Mouse (Mus musculus) midbrain, embryonic 16.5 days (tissue): ENCODE measurements around the gene Tuba1c. TPM values are rescaled to one million over a fixed set of nuclear protein-coding genes. Genes with fewer than 3 reads are reported as not detected.
"Not testable (repeated sequence)": the region's sequence is repeated elsewhere in the genome, so short reads cannot be mapped to it uniquely, and the experiment has no call there.

Source experiments
- ATAC-seq: fragments of 200-750 bp; cut with Nextera tagmentation; 2 replicates; pipeline ENCODE4 v1.8.0; 2017; ENCODE audit warnings: moderate TSS enrichment
- H3K27ac ChIP-seq: fragments of 300-500 bp; sonication (generic); 2 replicates; pipeline ENCODE4 v1.5.1; 2014; ENCODE audit warnings: mild to moderate bottlenecking, low read length, mixed read lengths
- H3K27me3 ChIP-seq: fragments of 300-500 bp; sonication (generic); 2 replicates; pipeline ENCODE4 v1.6.1; 2014; ENCODE audit warnings: low read depth, low read length, mixed read lengths; ENCODE audit not compliant: control insufficient read depth, insufficient read depth
- H3K36me3 ChIP-seq: fragments of 300-500 bp; sonication (generic); 2 replicates; pipeline ENCODE4 v1.6.1; 2014; ENCODE audit warnings: mild to moderate bottlenecking, low read length, moderate library complexity, mixed read lengths; ENCODE audit not compliant: control insufficient read depth, insufficient read depth
- H3K4me1 ChIP-seq: fragments of 300-500 bp; sonication (generic); 2 replicates; pipeline ENCODE4 v1.6.1; 2014; ENCODE audit warnings: mild to moderate bottlenecking, low read length, mixed read lengths; ENCODE audit not compliant: control insufficient read depth, insufficient read depth
- H3K4me2 ChIP-seq: fragments of 300-500 bp; sonication (generic); 2 replicates; pipeline ENCODE4 v1.6.1; 2014; ENCODE audit warnings: mild to moderate bottlenecking, low read length, mixed read lengths
- H3K4me3 ChIP-seq: fragments of 300-500 bp; sonication (generic); 2 replicates; pipeline ENCODE4 v1.5.1; 2014; ENCODE audit warnings: low read depth, mild to moderate bottlenecking, low read length, moderate library complexity, mixed read lengths
- H3K9ac ChIP-seq: fragments of 300-500 bp; sonication (generic); 2 replicates; pipeline ENCODE4 v1.6.1; 2014; ENCODE audit warnings: low read depth, low read length, mixed read lengths
- H3K9me3 ChIP-seq: fragments of 300-500 bp; sonication (generic); replicated peaks from 2 replicates; pipeline ENCODE4 v1.6.1; 2014; ENCODE audit warnings: mild to moderate bottlenecking, low read length, mixed read lengths; ENCODE audit not compliant: control insufficient read depth, poor library complexity, severe bottlenecking
- WGBS: fragments of 180-500 bp; shearing (Covaris S2); extraction: QIAGEN DNeasy Blood & Tissue Kit; methylation state at CpG from one replicate; pipeline ENCODE4 v1.1.7; 2014; 5-methylcytosine and 5-hydroxymethylcytosine counted together
- polyA plus RNA-seq: library from polyadenylated mRNA; unstranded; fragments of >200 nt; fragmentation: Nextera tagmentation; extraction: Ambion mirVana; gene quantifications from 2 replicates; pipeline ENCODE4 v1.2.1, GENCODE M21; 2015

Tuba1c gene
- polyA plus RNA-seq, 1 experiment from 2014 or later, result 11.6 TPM

GRCm38 (mm10) chr15:99039996-99040919, 10.6 kb downstream of the Tuba1c start:
- no peaks in the 10 kb centered on the region for H3K9me3 ChIP-seq
- H3K4me1 ChIP-seq, result no peaks in the 10 kb centered on the region; the same call in 1 of the 2 replicates
- 70% methylated on average over 26 of the region's 26 CpGs for WGBS
- H3K36me3 ChIP-seq, result no peaks in the 10 kb centered on the region
- H3K27ac ChIP-seq, result no peak overlapping the region
- no peak for ATAC-seq
- H3K9ac ChIP-seq, result no peak overlapping the region
- H3K4me2 ChIP-seq, result no peak overlapping the region
- H3K4me3 ChIP-seq, result no peak overlapping the region
- no peaks in the 10 kb centered on the region for H3K27me3 ChIP-seq

DNA sequence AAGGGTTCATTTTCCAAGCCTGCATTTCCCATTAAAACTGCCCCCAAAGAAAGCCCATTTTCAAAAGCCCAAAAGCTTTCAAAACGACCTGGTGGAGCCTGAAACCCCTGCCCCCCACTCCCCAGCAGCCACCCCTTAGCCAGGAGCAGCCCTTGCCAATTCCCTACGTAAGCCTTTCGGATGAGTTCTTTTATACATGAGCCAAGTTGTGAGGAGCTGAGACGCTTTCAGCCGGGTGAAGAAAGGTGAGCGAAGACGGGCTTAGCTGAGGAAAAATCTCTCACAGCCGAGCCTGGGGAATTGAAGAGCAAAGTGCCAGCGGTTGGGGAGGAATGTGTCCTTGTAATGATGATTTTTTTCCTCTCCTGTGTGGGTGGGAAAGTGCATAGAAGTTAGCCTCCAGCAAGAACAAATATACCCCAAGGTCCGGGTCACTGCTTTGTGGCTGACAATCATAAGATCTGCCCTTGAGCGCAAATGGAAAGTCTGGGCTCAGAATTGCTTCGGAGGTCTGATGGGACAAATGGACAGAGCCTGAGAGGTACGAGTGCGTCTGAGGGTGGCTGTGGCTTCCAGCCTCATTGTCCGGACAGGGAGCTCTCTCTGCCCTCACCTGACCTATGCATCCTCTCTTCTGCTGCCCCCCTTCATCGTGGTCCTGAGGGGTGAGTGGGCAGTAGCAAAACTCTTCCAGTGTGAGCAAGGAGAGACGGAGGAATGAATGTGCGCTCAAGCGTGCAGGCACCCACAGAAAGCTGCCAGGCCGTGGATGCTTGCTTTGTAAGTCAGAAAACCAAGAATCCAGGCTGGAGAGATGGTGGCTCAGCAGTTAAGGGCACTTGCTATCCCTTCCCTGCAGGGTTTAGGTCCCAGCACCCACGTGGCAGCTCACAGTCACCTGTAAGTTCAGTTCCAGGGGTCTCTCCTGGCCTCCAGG, 11.5 kb downstream of the Tuba1c start:
- Histone ChIP-seq H3K9me3 (no peaks in the 10 kb centered on the region), H3K9ac (peak overlapping the region; percentile 37; the same call in 1 of the 2 replicates), H3K4me2 (peak overlapping the region; percentile 13; the same call in 1 of the 2 replicates), H3K4me1 (no peaks in the 10 kb centered on the region; the same call in 1 of the 2 replicates), H3K4me3 (no peak overlapping the region), H3K27ac (no peak overlapping the region), H3K36me3 (no peaks in the 10 kb centered on the region), H3K27me3 (no peaks in the 10 kb centered on the region)
- ATAC-seq, result no peak
- WGBS, result 38% methylated on average over 21 of the region's 21 CpGs

- no peaks in the 10 kb centered on the region for H3K27me3 ChIP-seq
- 79% methylated on average over 5 of the region's 5 CpGs for WGBS
These were observed 12.6 kb downstream of the Tuba1c start for GRCm38 (mm10) chr15:99042334-99042733.

GRCm38 (mm10) chr15:99044854-99045253, 15.2 kb downstream of the Tuba1c start:
- WGBS, result 67% methylated on average over 3 of the region's 3 CpGs
- ATAC-seq, result no peak
- no peak overlapping the region for H3K4me3 ChIP-seq

More at GRCm38 (mm10) chr15:99042334-99042733, 12.6 kb downstream of the Tuba1c start:
- H3K36me3 ChIP-seq, result no peaks in the 10 kb centered on the region
- no peak overlapping the region for H3K4me2 ChIP-seq
- H3K9me3 ChIP-seq, result no peaks in the 10 kb centered on the region
- H3K27ac ChIP-seq, result no peak overlapping the region
- H3K4me3 ChIP-seq, result no peak overlapping the region
- no peak for ATAC-seq
- no peaks in the 10 kb centered on the region; the same call in 1 of the 2 replicates for H3K4me1 ChIP-seq
- H3K9ac ChIP-seq, result no peak overlapping the region

GRCm38 (mm10) chr15:99045734-99046133, 16.0 kb downstream of the Tuba1c start:
- not testable (repeated sequence) for H3K27me3 ChIP-seq, H3K9ac ChIP-seq, H3K4me1 ChIP-seq, H3K9me3 ChIP-seq, H3K4me3 ChIP-seq, H3K36me3 ChIP-seq, ATAC-seq, H3K27ac ChIP-seq, H3K4me2 ChIP-seq
- WGBS, result 76% methylated on average over 6 of the region's 6 CpGs

More at GRCm38 (mm10) chr15:99044854-99045253, 15.2 kb downstream of the Tuba1c start:
- Histone ChIP-seq H3K4me2 (no peak overlapping the region), H3K9ac (no peak overlapping the region), H3K27me3 (no peaks in the 10 kb centered on the region), H3K36me3 (no peaks in the 10 kb centered on the region), H3K4me1 (no peaks in the 10 kb centered on the region; the same call in 1 of the 2 replicates), H3K27ac (no peak overlapping the region), H3K9me3 (no peaks in the 10 kb centered on the region)

DNA sequence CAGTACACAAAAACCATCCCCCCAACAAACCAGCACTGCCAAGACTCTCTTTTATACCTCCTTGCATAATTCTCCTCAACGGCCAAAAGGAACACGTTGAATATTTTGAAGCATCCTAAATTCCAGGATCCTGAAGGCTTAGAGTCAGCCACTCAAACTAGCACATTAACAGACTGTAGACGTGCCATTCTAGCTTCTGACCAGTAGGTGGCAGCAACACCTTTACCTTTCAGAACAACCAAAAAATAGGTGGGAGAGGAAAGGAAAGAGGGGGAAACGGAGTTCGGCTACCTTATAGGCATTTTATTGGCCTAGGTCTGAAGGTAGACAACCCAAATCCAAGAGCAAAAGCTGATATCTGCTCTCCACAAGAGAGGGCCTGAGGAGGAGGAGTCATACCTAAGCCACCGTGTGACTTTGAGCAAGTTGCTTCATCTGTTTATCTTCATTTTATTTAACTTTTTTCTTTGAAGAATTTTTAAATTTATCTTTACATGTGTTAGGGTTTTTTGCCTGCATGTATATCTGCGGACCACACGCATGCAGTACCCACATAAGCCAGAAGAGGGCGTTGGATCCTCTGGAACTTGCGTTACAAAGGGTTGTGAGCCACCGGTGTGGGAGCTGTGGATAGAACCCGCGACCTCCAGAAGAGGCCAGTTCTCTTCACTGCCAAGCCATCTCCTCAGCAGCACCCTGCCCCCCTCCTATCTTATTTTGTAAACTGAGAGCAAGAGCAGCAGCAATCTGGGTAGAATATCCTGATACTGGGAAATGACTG, 20.0 kb downstream of the Tuba1c start:
- no peak overlapping the region for H3K27ac ChIP-seq
- H3K9me3 ChIP-seq, result no peaks in the 10 kb centered on the region
- no peaks in the 10 kb centered on the region; the same call in 1 of the 2 replicates for H3K4me1 ChIP-seq
- no peak for ATAC-seq
- H3K27me3 ChIP-seq, result peaks cover 15% of the 10 kb centered on the region; the same call in 1 of the 2 replicates
- WGBS, result 35% methylated on average over 13 of the region's 13 CpGs
- H3K4me3 ChIP-seq, result no peak overlapping the region
- no peak overlapping the region for H3K9ac ChIP-seq
- no peak overlapping the region for H3K4me2 ChIP-seq
- no peaks in the 10 kb centered on the region for H3K36me3 ChIP-seq

- H3K4me1 ChIP-seq, result peaks cover 10% of the 10 kb centered on the region
- no peak overlapping the region for H3K4me3 ChIP-seq
- peaks cover 49% of the 10 kb centered on the region for H3K27me3 ChIP-seq
- no peaks in the 10 kb centered on the region for H3K36me3 ChIP-seq
- H3K9ac ChIP-seq, result no peak overlapping the region
- H3K4me2 ChIP-seq, result no peak overlapping the region
- 10% methylated on average over 9 of the region's 9 CpGs for WGBS
- no peaks in the 10 kb centered on the region for H3K9me3 ChIP-seq
- H3K27ac ChIP-seq, result no peak overlapping the region
- ATAC-seq, result no peak
These were observed 23.7 kb downstream of the Tuba1c start for GRCm38 (mm10) chr15:99053373-99053772.

DNA sequence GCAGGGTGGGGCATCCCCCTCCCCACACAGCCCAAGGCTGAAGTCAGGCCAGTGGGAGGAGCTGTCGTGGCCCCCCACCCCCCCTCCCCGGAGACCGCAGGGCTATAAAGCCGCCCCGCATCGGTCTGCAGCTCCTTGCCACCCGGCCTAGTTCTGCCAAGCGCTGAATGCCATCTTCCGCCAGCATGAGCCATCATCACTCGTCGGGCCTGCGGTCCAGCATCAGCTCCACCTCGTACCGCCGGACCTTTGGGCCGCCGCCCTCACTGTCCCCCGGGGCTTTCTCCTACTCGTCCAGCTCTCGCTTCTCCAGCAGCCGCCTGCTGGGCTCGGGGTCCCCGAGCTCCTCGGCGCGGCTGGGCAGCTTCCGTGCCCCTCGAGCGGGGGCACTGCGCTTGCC, 25.3 kb downstream of the Tuba1c start, which contains the start of gene Prph:
TSS of gene Prph (plus strand) at position 135 of the 400 bp plus-strand sequence.
- Histone ChIP-seq H3K4me2 (peak within 1 kb of the TSS; percentile 71), H3K9me3 (no peaks in the 10 kb centered on the region), H3K36me3 (no peaks in the 10 kb centered on the region), H3K4me1 (peaks cover 10% of the 10 kb centered on the region), H3K9ac (peak within 1 kb of the TSS; percentile 36; the same call in 1 of the 2 replicates), H3K4me3 (peak within 1 kb of the TSS; percentile 41), H3K27ac (no peak within 1 kb of the TSS), H3K27me3 (peaks cover 55% of the 10 kb centered on the region)
- no peak for ATAC-seq
- WGBS, result under 1% methylated on average over 26 of the region's 30 CpGs
